Mouse (Mus musculus) embryonic facial prominence, embryonic 13.5 days (tissue): ENCODE data around the gene Prrxl1. TPM values are rescaled to one million over a fixed set of nuclear protein-coding genes. Genes with fewer than 3 reads are reported as not detected.
A peak's percentile ranks its signal among the peaks of the same experiment; 100 is the strongest.

Experiments used
- ATAC-seq: fragments of 200-750 bp; cut with Nextera tagmentation; 2 replicates; pipeline ENCODE4 v1.8.0; 2017; ENCODE audit warnings: low read depth; ENCODE audit not compliant: insufficient number of reproducible peaks, insufficient read depth, low FRiP score, low TSS enrichment
- H3K27ac ChIP-seq: fragments of 300-500 bp; sonication (generic); 2 replicates; pipeline ENCODE4 v1.5.1; 2015; ENCODE audit warnings: moderate library complexity, mild to moderate bottlenecking, inconsistent platforms
- H3K27me3 ChIP-seq: fragments of 300-500 bp; sonication (generic); 2 replicates; pipeline ENCODE4 v1.6.1; 2015; ENCODE audit warnings: mild to moderate bottlenecking, inconsistent platforms
- H3K36me3 ChIP-seq: fragments of 300-500 bp; sonication (generic); 2 replicates; pipeline ENCODE4 v1.6.1; 2015; ENCODE audit warnings: mild to moderate bottlenecking, inconsistent platforms
- H3K4me1 ChIP-seq: fragments of 300-500 bp; sonication (generic); 2 replicates; pipeline ENCODE4 v1.6.1; 2015; ENCODE audit warnings: inconsistent platforms
- H3K4me2 ChIP-seq: fragments of 300-500 bp; sonication (generic); 2 replicates; pipeline ENCODE4 v1.6.1; 2015; ENCODE audit warnings: moderate library complexity, mild to moderate bottlenecking, inconsistent platforms
- H3K4me3 ChIP-seq: fragments of 300-500 bp; sonication (generic); 2 replicates; pipeline ENCODE4 v1.5.1; 2015; ENCODE audit warnings: mild to moderate bottlenecking, inconsistent platforms
- H3K9ac ChIP-seq: fragments of 300-500 bp; sonication (generic); 2 replicates; pipeline ENCODE4 v1.6.1; 2015; ENCODE audit warnings: mild to moderate bottlenecking, inconsistent platforms
- H3K9me3 ChIP-seq: fragments of 300-500 bp; sonication (generic); 2 replicates; pipeline ENCODE4 v1.6.1; 2016; ENCODE audit warnings: inconsistent platforms
- WGBS: fragments of 180-500 bp; shearing (Covaris S2); methylation state at CpG from one replicate; pipeline ENCODE4 v1.1.7; 2015; ENCODE audit warnings: mixed read lengths; 5-methylcytosine and 5-hydroxymethylcytosine counted together
- polyA plus RNA-seq: library from polyadenylated mRNA; unstranded; fragments of >200 nt; fragmentation: Nextera tagmentation; extraction: Ambion mirVana; gene quantifications from 2 replicates; pipeline ENCODE4 v1.2.1, GENCODE M21; 2015

Prrxl1 gene
- polyA plus RNA-seq, 1 experiment from 2014 or later = 0.87 TPM

GRCm38 (mm10) chr14:32597232-32598231 lies 1.7 kb upstream of the Prrxl1 start:
- Histone ChIP-seq H3K4me2 (peak overlapping the region; percentile 51), H3K27me3 (peaks cover 100% of the 10 kb centered on the region), H3K4me3 (peak overlapping the region; percentile 32), H3K9me3 (no peaks in the 10 kb centered on the region), H3K9ac (no peak overlapping the region), H3K27ac (no peak overlapping the region), H3K4me1 (peaks cover 26% of the 10 kb centered on the region), H3K36me3 (no peaks in the 10 kb centered on the region)
- peak; percentile 64; the same call in 1 of the 2 replicates for ATAC-seq
- under 1% methylated on average over 78 of the region's 78 CpGs for WGBS

GRCm38 (mm10) chr14:32598437-32599219 lies 579 bp upstream of the Prrxl1 start:
- peaks cover 26% of the 10 kb centered on the region for H3K4me1 ChIP-seq
- H3K27ac ChIP-seq = no peak overlapping the region
- no peak overlapping the region for H3K4me2 ChIP-seq
- peaks cover 100% of the 10 kb centered on the region for H3K27me3 ChIP-seq
- ATAC-seq = no peak
- H3K9ac ChIP-seq = no peak overlapping the region
- WGBS = 5% methylated on average over 23 of the region's 23 CpGs
- no peaks in the 10 kb centered on the region for H3K36me3 ChIP-seq
- H3K4me3 ChIP-seq = no peak overlapping the region
- no peaks in the 10 kb centered on the region for H3K9me3 ChIP-seq

GRCm38 (mm10) chr14:32600110-32600509 lies 903 bp downstream of the Prrxl1 start:
- Histone ChIP-seq H3K9ac (no peak overlapping the region), H3K27me3 (peaks cover 97% of the 10 kb centered on the region), H3K4me1 (peaks cover 26% of the 10 kb centered on the region), H3K27ac (no peak overlapping the region), H3K4me3 (0 out of 2 replicates have a peak overlapping the region, but pooled peaks have one; percentile 37), H3K4me2 (peak overlapping the region; percentile 54), H3K9me3 (no peaks in the 10 kb centered on the region), H3K36me3 (no peaks in the 10 kb centered on the region)
- no peak for ATAC-seq
- under 1% methylated on average over 16 of the region's 16 CpGs for WGBS

GRCm38 (mm10) chr14:32605508-32605907 lies 6.3 kb downstream of the Prrxl1 start:
- H3K9me3 ChIP-seq = no peaks in the 10 kb centered on the region
- no peaks in the 10 kb centered on the region for H3K4me1 ChIP-seq
- H3K27me3 ChIP-seq = peaks cover 69% of the 10 kb centered on the region
- no peak for ATAC-seq
- H3K27ac ChIP-seq = no peak overlapping the region
- no peak overlapping the region for H3K9ac ChIP-seq
- WGBS = 58% methylated on average over 15 of the region's 15 CpGs
- no peaks in the 10 kb centered on the region for H3K36me3 ChIP-seq
- no peak overlapping the region for H3K4me3 ChIP-seq
- H3K4me2 ChIP-seq = no peak overlapping the region

- Histone ChIP-seq H3K4me1 (no peaks in the 10 kb centered on the region), H3K4me3 (no peak overlapping the region), H3K36me3 (no peaks in the 10 kb centered on the region), H3K4me2 (no peak overlapping the region), H3K27ac (no peak overlapping the region), H3K9me3 (no peaks in the 10 kb centered on the region), H3K9ac (no peak overlapping the region), H3K27me3 (peaks cover 60% of the 10 kb centered on the region)
- ATAC-seq = no peak
- 78% methylated on average over 8 of the region's 8 CpGs for WGBS
Measured at GRCm38 (mm10) chr14:32606316-32606715, 7.1 kb downstream of the Prrxl1 start.

GRCm38 (mm10) chr14:32609392-32609791 lies 10.2 kb downstream of the Prrxl1 start:
- Histone ChIP-seq H3K4me2 (no peak overlapping the region), H3K27me3 (peaks cover 30% of the 10 kb centered on the region), H3K4me3 (no peak overlapping the region), H3K4me1 (no peaks in the 10 kb centered on the region), H3K27ac (no peak overlapping the region), H3K36me3 (no peaks in the 10 kb centered on the region), H3K9me3 (no peaks in the 10 kb centered on the region), H3K9ac (no peak overlapping the region)
- WGBS = 23% methylated on average over 3 of the region's 3 CpGs
- ATAC-seq = no peak

GRCm38 (mm10) chr14:32617253-32617652 lies 18.0 kb downstream of the Prrxl1 start:
- no peak for ATAC-seq
- no peaks in the 10 kb centered on the region for H3K9me3 ChIP-seq
- no peaks in the 10 kb centered on the region for H3K27me3 ChIP-seq
- no peak overlapping the region for H3K27ac ChIP-seq
- no peak overlapping the region for H3K4me3 ChIP-seq
- H3K36me3 ChIP-seq = no peaks in the 10 kb centered on the region
- no peaks in the 10 kb centered on the region for H3K4me1 ChIP-seq
- 86% methylated on average over 5 of the region's 5 CpGs for WGBS
- no peak overlapping the region for H3K4me2 ChIP-seq
- H3K9ac ChIP-seq = no peak overlapping the region

- H3K4me1 ChIP-seq = no peaks in the 10 kb centered on the region
- no peaks in the 10 kb centered on the region for H3K36me3 ChIP-seq
- no peak for ATAC-seq
- no peak overlapping the region for H3K27ac ChIP-seq
- H3K27me3 ChIP-seq = no peaks in the 10 kb centered on the region
- no peak overlapping the region for H3K9ac ChIP-seq
- H3K9me3 ChIP-seq = no peaks in the 10 kb centered on the region
- 71% methylated on average over 3 of the region's 3 CpGs for WGBS
- no peak overlapping the region for H3K4me3 ChIP-seq
- H3K4me2 ChIP-seq = no peak overlapping the region
Measured at GRCm38 (mm10) chr14:32624245-32624644, 25.0 kb downstream of the Prrxl1 start.

GRCm38 (mm10) chr14:32624811-32625210 lies 25.6 kb downstream of the Prrxl1 start:
- Histone ChIP-seq H3K4me3 (no peak overlapping the region), H3K4me2 (no peak overlapping the region), H3K9ac (no peak overlapping the region), H3K36me3 (no peaks in the 10 kb centered on the region), H3K9me3 (no peaks in the 10 kb centered on the region), H3K27me3 (no peaks in the 10 kb centered on the region), H3K4me1 (no peaks in the 10 kb centered on the region), H3K27ac (no peak overlapping the region)
- no peak for ATAC-seq
- WGBS = 89% methylated on average over 7 of the region's 7 CpGs

GRCm38 (mm10) chr14:32627271-32627670 lies 28.1 kb downstream of the Prrxl1 start:
- Histone ChIP-seq H3K27ac (no peak overlapping the region), H3K36me3 (no peaks in the 10 kb centered on the region), H3K27me3 (no peaks in the 10 kb centered on the region), H3K9me3 (no peaks in the 10 kb centered on the region), H3K9ac (no peak overlapping the region), H3K4me1 (no peaks in the 10 kb centered on the region), H3K4me2 (no peak overlapping the region), H3K4me3 (no peak overlapping the region)
- 40% methylated on average over 2 of the region's 2 CpGs for whole genome bisulfite sequencing
- no peak for ATAC-seq

- H3K27ac ChIP-seq = no peak overlapping the region
- H3K9me3 ChIP-seq = no peaks in the 10 kb centered on the region
- no peaks in the 10 kb centered on the region for H3K4me1 ChIP-seq
- no peak for ATAC-seq
- H3K9ac ChIP-seq = no peak overlapping the region
- 41% methylated on average over 10 of the region's 10 CpGs for whole genome bisulfite sequencing
- H3K27me3 ChIP-seq = no peaks in the 10 kb centered on the region
- no peak overlapping the region for H3K4me2 ChIP-seq
- H3K36me3 ChIP-seq = no peaks in the 10 kb centered on the region
- H3K4me3 ChIP-seq = no peak overlapping the region
Measured at GRCm38 (mm10) chr14:32628584-32628983, 29.4 kb downstream of the Prrxl1 start.
